8 mouse cellular contexts compared by ENCODE assay signal in the genomic region with DNA sequence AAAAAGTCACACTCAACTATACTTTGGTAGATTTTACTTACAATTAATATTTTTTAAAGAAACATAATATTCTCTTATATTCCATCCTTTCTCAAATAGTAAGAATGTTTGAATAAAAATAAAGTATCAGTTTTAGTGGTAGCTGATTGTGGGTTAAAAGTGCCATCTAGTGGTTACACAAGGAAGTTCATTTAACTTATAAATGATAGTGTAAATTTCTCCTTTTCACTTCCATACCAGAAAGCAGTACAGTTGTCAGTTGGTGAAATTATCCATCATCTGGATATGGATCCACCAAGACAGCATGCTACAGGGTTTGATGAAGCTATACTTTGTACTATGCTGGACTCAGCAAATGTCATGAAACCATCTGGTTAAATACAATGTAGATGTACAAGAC.
DNase-seq lines count a peak whose midpoint lies in the region; ATAC-seq and TF ChIP-seq lines count a peak whose summit lies in the region.
"Had no signal": no experiment of that assay in that cellular context is flagged by ENCODE, and none has a peak within 500 bp of the region (broad histone marks: within the 10 kb centered on the region; RNA-seq: fewer than 3 reads in every experiment).

No protein-coding gene starts in this region.

- TF ChIP-seq CTCF in liver, adult 2 months (IDR thresholded peaks at IDR 0.05; ENCODE audit: low read depth, low read length) = peak; percentile 42
- TF ChIP-seq CTCF in midbrain, postnatal 0 days (IDR thresholded peaks at IDR 0.05) = peak; percentile 88

- no peaks in the 10 kb centered on the region for H3K36me3 ChIP-seq in liver, adult 2 months (ENCODE audit: control insufficient read depth, insufficient read depth, low read length)
- H3K36me3 ChIP-seq in liver, embryonic 12.5 days = no peaks in the 10 kb centered on the region
- H3K36me3 ChIP-seq in forebrain, embryonic 13.5 days (ENCODE audit: poor library complexity, severe bottlenecking) = no peaks in the 10 kb centered on the region
- H3K36me3 ChIP-seq in midbrain, postnatal 0 days (ENCODE audit: insufficient read depth, low read length) = no peaks in the 10 kb centered on the region
- H3K36me3 ChIP-seq: kidney, embryonic 15.5 days had no signal

- H3K27me3 ChIP-seq in liver, adult 2 months (ENCODE audit: control insufficient read depth, insufficient read depth, low read length) = no peaks in the 10 kb centered on the region
- no peaks in the 10 kb centered on the region for H3K27me3 ChIP-seq in liver, embryonic 12.5 days (replicated peaks)
- H3K27me3 ChIP-seq in forebrain, embryonic 13.5 days = no peaks in the 10 kb centered on the region
- no peaks in the 10 kb centered on the region for H3K27me3 ChIP-seq in midbrain, postnatal 0 days (ENCODE audit: insufficient read depth, low read length)
- H3K27me3 ChIP-seq: kidney, embryonic 15.5 days had no signal

- peak; percentile 27 for DNase-seq in liver, adult 2 months (ENCODE audit: extremely low read depth, low read depth, low spot score)
- peak; percentile 57 for DNase-seq in NIH3T3 (ENCODE audit: low read depth)
- peak; percentile 67 for DNase-seq in midbrain, postnatal 0 days (ENCODE audit: low spot score)

- H3K27ac ChIP-seq in liver, adult 2 months (replicated peaks; ENCODE audit: insufficient read depth, low read depth, low read length) = no peak overlapping the region
- no peak overlapping the region for H3K27ac ChIP-seq in liver, embryonic 12.5 days
- H3K27ac ChIP-seq in forebrain, embryonic 13.5 days = no peak overlapping the region
- H3K27ac ChIP-seq in midbrain, postnatal 0 days (ENCODE audit: low read depth, low read length) = no peak overlapping the region
- H3K27ac ChIP-seq: kidney, embryonic 15.5 days had no signal

- no peaks in the 10 kb centered on the region for H3K9me3 ChIP-seq in liver, embryonic 12.5 days (replicated peaks)
- H3K9me3 ChIP-seq in forebrain, embryonic 13.5 days (replicated peaks) = no peaks in the 10 kb centered on the region
- H3K9me3 ChIP-seq in midbrain, postnatal 0 days (ENCODE audit: low read length) = no peaks in the 10 kb centered on the region
- H3K9me3 ChIP-seq: kidney, embryonic 15.5 days had no signal

- no peak overlapping the region for H3K4me2 ChIP-seq in liver, embryonic 12.5 days
- H3K4me2 ChIP-seq in forebrain, embryonic 13.5 days = no peak overlapping the region
- H3K4me2 ChIP-seq in midbrain, postnatal 0 days (ENCODE audit: low read depth, low read length, poor library complexity, severe bottlenecking) = no peak overlapping the region
- H3K4me2 ChIP-seq: kidney, embryonic 15.5 days had no signal

- no peak overlapping the region for H3K9ac ChIP-seq in liver, adult 2 months (ENCODE audit: low read depth, low read length)
- no peak overlapping the region for H3K9ac ChIP-seq in liver, embryonic 12.5 days
- no peak overlapping the region for H3K9ac ChIP-seq in forebrain, embryonic 13.5 days
- no peak overlapping the region for H3K9ac ChIP-seq in midbrain, postnatal 0 days (replicated peaks; ENCODE audit: low read length, poor library complexity, severe bottlenecking)
- H3K9ac ChIP-seq: kidney, embryonic 15.5 days had no signal

- H3K4me1 ChIP-seq in liver, adult 2 months (ENCODE audit: control insufficient read depth, insufficient read depth, low read length) = no peaks in the 10 kb centered on the region; the same call in 1 of the 2 replicates
- H3K4me1 ChIP-seq in liver, embryonic 12.5 days = no peaks in the 10 kb centered on the region
- H3K4me1 ChIP-seq in forebrain, embryonic 13.5 days = 0 out of 2 replicates have a peak, but pooled peaks cover 4% of the 10 kb centered on the region
- no peaks in the 10 kb centered on the region for H3K4me1 ChIP-seq in midbrain, postnatal 0 days (ENCODE audit: insufficient read depth, low read length)

- no peak for ATAC-seq in liver, embryonic 12.5 days
- peak; percentile 65 for ATAC-seq in forebrain, embryonic 13.5 days
- no peak for ATAC-seq in midbrain, postnatal 0 days (ENCODE audit: low FRiP score)
- ATAC-seq in inflammation-experienced regulatory T-cells, adult 6 months = no peak
- no peak for ATAC-seq in CD4-positive, CD25-positive, alpha-beta regulatory T cell, adult 4 months

- H3K4me3 ChIP-seq in liver, adult 2 months (ENCODE audit: insufficient read depth, low read depth, low read length) = no peak overlapping the region
- no peak overlapping the region for H3K4me3 ChIP-seq in liver, embryonic 12.5 days
- no peak overlapping the region for H3K4me3 ChIP-seq in forebrain, embryonic 13.5 days
- no peak overlapping the region for H3K4me3 ChIP-seq in midbrain, postnatal 0 days (ENCODE audit: low read depth, low read length)
- H3K4me3 ChIP-seq: kidney, embryonic 15.5 days had no signal

- no peaks in the 10 kb centered on the region for H3K79me2 ChIP-seq in liver, adult 2 months (ENCODE audit: control insufficient read depth, insufficient read depth, low read length)

- no peak for TF ChIP-seq POLR2A in liver, adult 2 months (IDR thresholded peaks at IDR 0.05; ENCODE audit: extremely low read depth, insufficient read depth, low read length)
